Mouse (Mus musculus) left cerebral cortex, adult 6 months (tissue): Measurements from ENCODE around the gene Olfm3. TPM values are rescaled to one million over a fixed set of nuclear protein-coding genes. Genes with fewer than 3 reads are reported as not detected.

Experiments
- long read RNA-seq, 2 experiments: library from polyadenylated mRNA; unstranded; transcript quantifications; one replicate each; pipeline ENCODE4 v2.0.0; 2019 to 2020
- polyA plus RNA-seq: library from polyadenylated mRNA; unstranded; fragments of <200 nt; fragmentation: Nextera tagmentation; gene quantifications from 2 replicates; pipeline ENCODE4 v1.2.3, GENCODE M21; 2021

Olfm3 gene
- polyA plus RNA-seq = 10.9 and 15.4 TPM in 2 replicates
- long read RNA-seq, experiment 1, full-length matches to known transcripts = 169 of 196 reads
- long read RNA-seq, experiment 1, partial matches to known transcripts = 18 of 196 reads
- long read RNA-seq, experiment 1, other reads (novel, unspliced or antisense) = 9 of 196 reads
- long read RNA-seq, experiment 2, full-length matches to known transcripts = 9 of 19 reads
- long read RNA-seq, experiment 2, partial matches to known transcripts = 9 of 19 reads
- long read RNA-seq, experiment 2, other reads (novel, unspliced or antisense) = 1 of 19 reads

GRCm38 (mm10) chr3:114903924-114904438 is at the start of gene Olfm3:
Gene Olfm3 (plus strand): TSS chr3:114904078.

